Mouse (Mus musculus) kidney, adult 2 months (tissue): ENCODE results near the gene Cep70. TPM values are rescaled to one million over a fixed set of nuclear protein-coding genes. Genes with fewer than 3 reads are reported as not detected.

Source experiments
- DNase-seq: peaks from one replicate; pipeline ENCODE4 v3.0.0; 2021
- H3K27ac ChIP-seq: fragments of 200-500 bp; 2 replicates; pipeline ENCODE4 v1.5.1; 2012; ENCODE audit warnings: low read depth, low read length, control low read depth, inconsistent platforms; ENCODE audit not compliant: insufficient read depth
- H3K27me3 ChIP-seq: fragments of 200-500 bp; replicated peaks from 2 replicates; pipeline ENCODE4 v1.6.1; 2012; ENCODE audit warnings: mild to moderate bottlenecking, moderate library complexity, low read length, inconsistent platforms; ENCODE audit not compliant: control insufficient read depth, insufficient read depth
- H3K36me3 ChIP-seq: fragments of 200-500 bp; 2 replicates; pipeline ENCODE4 v1.6.1; 2012; ENCODE audit warnings: mild to moderate bottlenecking, moderate library complexity, low read length, inconsistent platforms; ENCODE audit not compliant: control insufficient read depth, insufficient read depth
- H3K4me1 ChIP-seq: fragments of 200-500 bp; 2 replicates; pipeline ENCODE4 v1.6.1; 2011; ENCODE audit warnings: low read length; ENCODE audit not compliant: control insufficient read depth, insufficient read depth
- H3K4me3 ChIP-seq: fragments of 200-500 bp; 2 replicates; pipeline ENCODE4 v1.5.1; 2011; ENCODE audit warnings: mild to moderate bottlenecking, low read depth, low read length, control low read depth; ENCODE audit not compliant: insufficient read depth
- CTCF ChIP-seq: fragments of 200-500 bp; conservative IDR thresholded peaks from 2 replicates; pipeline ENCODE4 v1.5.1; 2011; ENCODE audit warnings: low read depth, mild to moderate bottlenecking, control low read depth, low read length, moderate library complexity, mixed read lengths; ENCODE audit not compliant: insufficient read depth, insufficient read length
- POLR2A ChIP-seq: fragments of 200-500 bp; IDR thresholded peaks from one replicate; pipeline ENCODE4 v1.6.1; 2011; ENCODE audit warnings: low read depth, low read length, control low read depth
- WGBS: fragments of 180-500 bp; shearing (Covaris S2); methylation state at CpG from one replicate; pipeline ENCODE4 v1.1.7; 2018; 5-methylcytosine and 5-hydroxymethylcytosine counted together
- polyA plus RNA-seq: library from polyadenylated mRNA; depleted of rRNA; stranded (reverse); fragments of >200 nt; gene quantifications from 2 replicates; pipeline ENCODE4 v1.2.3, GENCODE M21; 2012

The Cep70 gene
- polyA plus RNA-seq, 1 experiment: 2.2 TPM

DNA sequence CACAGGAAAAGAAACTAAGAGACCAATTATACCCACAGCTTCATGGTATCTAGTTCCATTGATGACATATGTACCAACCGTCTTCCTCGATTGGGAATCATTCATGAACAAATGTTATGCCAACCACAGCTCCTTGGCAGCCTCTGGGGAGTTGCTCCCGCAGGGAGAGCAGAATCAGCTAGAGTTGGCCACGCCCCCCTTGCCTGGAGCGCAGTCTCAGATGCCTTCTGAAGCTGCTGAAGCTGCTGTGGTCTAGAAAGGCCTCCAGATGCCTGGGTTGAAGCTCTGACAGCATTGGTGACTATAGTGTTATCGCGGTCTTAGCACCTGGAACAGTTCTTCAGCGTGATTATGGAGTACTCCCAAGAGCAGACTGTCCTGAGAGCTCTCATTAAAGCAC, 5.1 kb downstream of the Cep70 start:
- no peak for TF ChIP-seq POLR2A
- TF ChIP-seq CTCF: no peak
- no peaks in the 10 kb centered on the region for H3K36me3 ChIP-seq
- no peak overlapping the region for H3K4me3 ChIP-seq
- H3K27me3 ChIP-seq: no peaks in the 10 kb centered on the region
- H3K4me1 ChIP-seq: no peaks in the 10 kb centered on the region; the same call in 1 of the 2 replicates
- no peak overlapping the region for H3K27ac ChIP-seq
- 61% methylated on average over 8 of the region's 8 CpGs for WGBS
- no peak for DNase-seq

GRCm38 (mm10) chr9:99248906-99249305, 5.7 kb downstream of the Cep70 start:
- Histone ChIP-seq H3K36me3 (no peaks in the 10 kb centered on the region), H3K4me3 (no peak overlapping the region), H3K27ac (no peak overlapping the region), H3K4me1 (no peaks in the 10 kb centered on the region; the same call in 1 of the 2 replicates), H3K27me3 (no peaks in the 10 kb centered on the region)
- DNase-seq: no peak
- TF ChIP-seq CTCF: no peak
- 94% methylated on average over 4 of the region's 4 CpGs for WGBS

DNA sequence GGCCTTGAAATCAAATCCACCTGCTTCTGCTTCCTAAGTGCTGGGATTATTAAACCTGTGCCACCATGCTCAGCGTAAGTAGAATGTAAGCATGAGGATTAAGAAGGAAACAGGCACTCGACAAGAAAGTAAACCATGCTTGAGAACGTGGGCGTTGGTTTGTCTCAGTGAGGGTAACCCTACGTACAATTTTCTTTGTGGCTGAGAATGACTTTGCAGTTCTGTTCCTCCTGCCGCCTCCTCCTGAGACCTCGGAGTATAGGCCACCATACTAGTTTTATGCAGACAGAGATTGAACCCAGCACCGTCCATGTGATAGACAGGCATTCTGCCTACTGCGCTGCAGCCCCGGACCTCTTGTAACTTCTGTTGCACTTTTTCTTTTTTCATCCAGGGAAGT, 10.7 kb downstream of the Cep70 start:
- H3K4me1 ChIP-seq: no peaks in the 10 kb centered on the region
- WGBS: 94% methylated on average over 10 of the region's 10 CpGs
- TF ChIP-seq POLR2A (no peak), CTCF (no peak)
- H3K4me3 ChIP-seq: no peak overlapping the region
- no peak for DNase-seq
- H3K36me3 ChIP-seq: no peaks in the 10 kb centered on the region; the same call in 1 of the 2 replicates
- no peak overlapping the region for H3K27ac ChIP-seq
- no peaks in the 10 kb centered on the region for H3K27me3 ChIP-seq

DNA sequence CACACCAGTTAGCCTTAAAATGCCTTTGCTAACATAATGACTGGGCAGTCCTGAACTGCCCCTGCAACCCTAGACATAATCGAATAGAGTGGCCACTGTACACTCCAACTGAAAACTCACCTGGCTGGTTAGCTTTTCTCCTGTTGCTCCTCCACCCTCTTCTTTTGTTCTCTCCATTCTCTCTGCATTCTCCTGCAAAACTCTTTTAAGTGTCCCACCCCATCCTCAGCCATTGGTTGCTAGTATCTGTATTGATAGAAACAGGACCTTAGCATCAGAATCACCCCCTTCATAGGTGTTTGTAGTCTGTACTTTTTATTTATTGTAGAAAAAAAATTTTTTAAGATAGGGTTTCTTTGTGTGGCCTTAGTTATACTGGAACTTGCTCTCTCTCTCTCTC, 13.0 kb downstream of the Cep70 start:
- DNase-seq: no peak
- WGBS: 100% methylated on average over 1 of the region's 1 CpGs
- Histone ChIP-seq H3K4me1 (no peaks in the 10 kb centered on the region), H3K27ac (no peak overlapping the region), H3K4me3 (no peak overlapping the region), H3K27me3 (no peaks in the 10 kb centered on the region), H3K36me3 (no peaks in the 10 kb centered on the region; the same call in 1 of the 2 replicates)
- TF ChIP-seq CTCF (no peak), POLR2A (no peak)

GRCm38 (mm10) chr9:99256821-99257220, 13.7 kb downstream of the Cep70 start:
- H3K27ac ChIP-seq: no peak overlapping the region
- H3K4me3 ChIP-seq: no peak overlapping the region
- TF ChIP-seq CTCF (no peak), POLR2A (no peak)
- no peaks in the 10 kb centered on the region for H3K4me1 ChIP-seq
- DNase-seq: no peak
- 91% methylated on average over 3 of the region's 3 CpGs for WGBS
- no peaks in the 10 kb centered on the region; the same call in 1 of the 2 replicates for H3K36me3 ChIP-seq
- H3K27me3 ChIP-seq: no peaks in the 10 kb centered on the region

DNA sequence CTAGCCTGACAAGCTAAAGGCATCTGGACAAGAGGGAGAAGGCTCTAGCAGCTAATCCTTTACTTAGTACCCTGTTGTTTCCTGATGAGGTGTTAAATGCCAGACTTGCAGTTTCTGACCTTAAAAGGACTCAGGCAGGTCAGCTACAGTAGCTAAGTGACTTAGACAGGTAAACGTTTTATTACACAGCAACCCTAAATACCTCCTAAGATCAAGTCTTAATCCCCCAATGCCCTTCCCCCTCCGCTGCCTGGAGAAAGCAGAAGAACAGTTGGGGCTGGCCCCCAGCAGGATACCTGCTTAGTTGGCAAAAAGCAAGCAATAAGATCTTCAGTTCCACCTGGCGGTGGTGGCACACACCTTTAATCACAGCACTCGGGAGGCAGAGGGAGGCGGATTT, 15.7 kb downstream of the Cep70 start:
- WGBS: 79% methylated on average over 5 of the region's 5 CpGs
- H3K27ac ChIP-seq: no peak overlapping the region

GRCm38 (mm10) chr9:99304296-99304695, 61.1 kb downstream of the Cep70 start:
- H3K27ac ChIP-seq: no peak overlapping the region
- no peaks in the 10 kb centered on the region; the same call in 1 of the 2 replicates for H3K36me3 ChIP-seq
- H3K27me3 ChIP-seq: no peaks in the 10 kb centered on the region
- 77% methylated on average over 5 of the region's 5 CpGs for WGBS
- H3K4me3 ChIP-seq: no peak overlapping the region
- no peak for DNase-seq
- TF ChIP-seq CTCF (no peak), POLR2A (no peak)
- peaks cover 4% of the 10 kb centered on the region; the same call in 1 of the 2 replicates for H3K4me1 ChIP-seq

More for the DNA sequence above, 15.7 kb downstream of the Cep70 start:
- TF ChIP-seq POLR2A (no peak), CTCF (no peak)
- Histone ChIP-seq H3K4me1 (no peaks in the 10 kb centered on the region), H3K4me3 (no peak overlapping the region), H3K27me3 (no peaks in the 10 kb centered on the region), H3K36me3 (no peaks in the 10 kb centered on the region; the same call in 1 of the 2 replicates)
- no peak for DNase-seq
